Mouse (Mus musculus) limb, embryonic 12.5 days (tissue): Measurements from ENCODE around the gene Gdpd1. TPM values are rescaled to one million over a fixed set of nuclear protein-coding genes. Genes with fewer than 3 reads are reported as not detected.

Source experiments
- ATAC-seq: fragments of 200-750 bp; cut with Nextera tagmentation; 2 replicates; pipeline ENCODE4 v1.8.0; 2017; ENCODE audit warnings: low read depth, moderate TSS enrichment; ENCODE audit not compliant: insufficient number of reproducible peaks, insufficient read depth, low FRiP score, low TSS enrichment
- H3K27ac ChIP-seq: fragments of 300-500 bp; sonication (generic); 2 replicates; pipeline ENCODE4 v1.5.1; 2016; ENCODE audit warnings: mild to moderate bottlenecking, moderate library complexity
- H3K27me3 ChIP-seq: fragments of 300-500 bp; sonication (generic); 2 replicates; pipeline ENCODE4 v1.6.1; 2016; ENCODE audit warnings: mild to moderate bottlenecking, moderate library complexity
- H3K36me3 ChIP-seq: fragments of 300-500 bp; sonication (generic); 2 replicates; pipeline ENCODE4 v1.6.1; 2016; ENCODE audit warnings: mild to moderate bottlenecking, moderate library complexity
- H3K4me1 ChIP-seq: fragments of 300-500 bp; sonication (generic); replicated peaks from 2 replicates; pipeline ENCODE4 v1.6.1; 2016
- H3K4me2 ChIP-seq: fragments of 300-500 bp; sonication (generic); 2 replicates; pipeline ENCODE4 v1.6.1; 2016; ENCODE audit warnings: mild to moderate bottlenecking, moderate library complexity
- H3K4me3 ChIP-seq: fragments of 300-500 bp; sonication (generic); replicated peaks from 2 replicates; pipeline ENCODE4 v1.5.1; 2016; ENCODE audit warnings: mild to moderate bottlenecking
- H3K9ac ChIP-seq: fragments of 300-500 bp; sonication (generic); replicated peaks from 2 replicates; pipeline ENCODE4 v1.6.1; 2016; ENCODE audit warnings: mild to moderate bottlenecking, moderate library complexity
- H3K9me3 ChIP-seq: fragments of 300-500 bp; sonication (generic); 2 replicates; pipeline ENCODE4 v1.6.1; 2016; ENCODE audit warnings: mild to moderate bottlenecking, moderate library complexity
- WGBS: fragments of 180-500 bp; shearing (Covaris S2); methylation state at CpG from one replicate; pipeline ENCODE4 v1.1.7; 2016; 5-methylcytosine and 5-hydroxymethylcytosine counted together
- microRNA counts: library from miRNA; unstranded; fragments of <30 nt; microRNA quantifications from one replicate; lab custom pipeline; 2017
- microRNA-seq: library from miRNA; unstranded; fragments of <30 nt; microRNA quantifications from one replicate; pipeline ENCODE4, GENCODE M21; 2017
- polyA plus RNA-seq: library from polyadenylated mRNA; unstranded; fragments of >200 nt; fragmentation: Nextera tagmentation; extraction: Ambion mirVana; gene quantifications from 2 replicates; pipeline ENCODE4 v1.2.1, GENCODE M21; 2016

The Gdpd1 gene
- polyA plus RNA-seq, 1 experiment from 2014 or later, result 30.6 TPM

GRCm38 (mm10) chr11:86984990-86985389 lies 88.9 kb downstream of the Gdpd1 start:
- no peak overlapping the region for H3K4me2 ChIP-seq
- H3K36me3 ChIP-seq, result no peaks in the 10 kb centered on the region
- H3K9me3 ChIP-seq, result no peaks in the 10 kb centered on the region
- no peak overlapping the region for H3K4me3 ChIP-seq
- H3K9ac ChIP-seq, result no peak overlapping the region
- no peak overlapping the region for H3K27ac ChIP-seq
- 74% methylated on average over 3 of the region's 3 CpGs for WGBS
- ATAC-seq, result no peak
- 0 out of 2 replicates have a peak, but pooled peaks cover 3% of the 10 kb centered on the region for H3K27me3 ChIP-seq
- peaks cover 18% of the 10 kb centered on the region for H3K4me1 ChIP-seq

MicroRNAs within 50 kb of the gene (microRNA counts, 519-probe panel; counts per million panel counts)
- microRNA mmu-miR-301a (lab: Ali Mortazavi, UCI), result 7,925 counts per million, percentile 89 among the panel's probes with 10 or more counts

Small RNA genes lying within 50 kb of the gene (microRNA-seq; reads per million reads assigned to microRNA genes)
- 1,903 reads per million, percentile 81 among the genes with 10 or more reads in this experiment for gene Mir301

Other genes starting within 250 kb of the Gdpd1 start
- gene Ypel2, start 80.4 kb downstream of the Gdpd1 start, polyA plus RNA-seq, result 9.8 and 10.5 TPM in 2 replicates
- gene Smg8, start 12.7 kb upstream of the Gdpd1 start, polyA plus RNA-seq, result 28.2 and 31.1 TPM in 2 replicates
- gene Prr11, start 34.6 kb upstream of the Gdpd1 start, polyA plus RNA-seq, result 7.4 and 9.4 TPM in 2 replicates
- gene Ska2, start 35.2 kb upstream of the Gdpd1 start, polyA plus RNA-seq, result 101 and 103 TPM in 2 replicates
- 33.2 and 35.1 TPM in 2 replicates for gene Trim37, start 53.0 kb upstream of the Gdpd1 start, polyA plus RNA-seq